Mouse (Mus musculus): ENCODE results near the gene St6galnac3. TPM values are rescaled to one million over a fixed set of nuclear protein-coding genes. Genes with fewer than 3 reads are reported as not detected.

St6galnac3 gene
- total RNA-seq, 2 experiments from 2014 or later, result 10.5 to 10.6 TPM

DNA sequence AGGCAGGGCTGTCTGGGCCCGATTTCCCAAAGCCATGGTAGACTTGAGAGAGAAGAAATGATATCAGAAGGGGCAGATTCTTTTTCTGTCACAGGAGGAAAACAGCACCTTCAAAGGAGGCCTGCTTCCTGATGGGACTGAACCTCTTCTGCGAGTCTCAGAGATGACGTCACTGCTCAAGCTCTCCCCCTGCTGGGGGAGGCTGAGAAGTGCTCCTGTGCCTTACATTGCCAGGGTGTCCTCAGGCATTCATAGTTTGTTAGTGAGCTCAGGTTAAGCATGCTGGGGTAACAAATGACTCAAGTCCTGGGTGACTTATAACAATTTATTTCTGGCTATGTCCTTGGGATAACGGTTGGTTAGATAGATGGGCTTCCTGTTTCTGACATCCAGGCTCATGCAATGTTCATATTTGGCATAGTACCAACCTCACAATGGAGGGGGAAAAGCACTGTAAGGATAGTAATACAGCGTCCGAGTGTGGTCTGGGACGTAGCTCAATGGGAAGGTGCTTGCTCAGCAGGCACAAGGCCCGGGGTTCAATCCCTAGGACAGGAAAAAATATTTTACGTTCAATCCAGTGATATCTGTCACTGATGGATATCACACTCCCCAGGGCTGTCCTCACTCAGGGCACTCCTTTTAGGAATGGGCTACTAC is 474.2 kb downstream of the St6galnac3 start:
- peak; percentile 59 to 65 for DNase-seq (ENCODE audit: low spot score in 2 of 2)

DNA sequence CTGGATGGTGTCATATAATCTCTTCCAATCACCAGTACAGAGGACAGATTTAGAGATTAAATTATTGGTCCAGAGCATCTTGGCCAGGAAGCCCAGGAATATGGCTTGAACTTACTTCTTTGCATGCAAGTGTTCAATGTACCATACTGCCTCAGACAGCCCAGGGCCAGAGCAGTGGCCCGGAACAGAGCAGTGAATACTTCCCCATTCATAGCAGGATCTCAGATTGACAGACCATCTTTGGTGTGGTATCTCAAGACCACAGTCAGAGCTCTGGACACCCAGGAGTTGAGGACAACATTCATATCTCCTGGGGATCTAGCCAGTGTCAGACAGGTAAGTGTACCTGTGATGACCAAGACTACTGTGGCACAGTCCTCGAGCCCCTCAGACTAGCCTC is 476.1 kb downstream of the St6galnac3 start:
- no peak for DNase-seq (ENCODE audit: low spot score in 2 of 2)

DNA sequence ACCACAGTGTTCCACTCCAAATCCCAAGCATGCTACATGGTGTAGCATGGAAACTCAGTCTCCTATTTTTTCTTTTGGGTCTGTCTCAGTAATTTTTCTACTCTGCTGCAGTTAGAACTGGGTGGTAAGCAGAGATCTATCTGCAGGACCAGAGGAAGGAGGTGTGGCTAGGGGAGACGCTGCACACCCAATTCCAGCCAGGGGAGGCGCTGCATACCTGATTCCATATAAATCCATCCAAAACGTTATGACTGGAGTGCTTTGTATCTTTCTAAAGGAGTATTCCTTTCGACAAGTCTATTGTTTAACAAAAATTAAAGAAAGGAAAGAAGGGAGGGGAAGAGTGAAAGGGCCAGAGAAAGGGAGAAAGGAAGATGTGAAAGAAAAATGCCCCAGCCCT is 476.9 kb downstream of the St6galnac3 start:
- DNase-seq (ENCODE audit: low spot score in 2 of 2), result no peak

- no peak for DNase-seq (ENCODE audit: low spot score in 2 of 2)
These were observed 482.4 kb downstream of the St6galnac3 start for GRCm38 (mm10) chr3:153242524-153242923.

- DNase-seq (ENCODE audit: low spot score in 2 of 2), result no peak
These were observed 483.8 kb downstream of the St6galnac3 start for GRCm38 (mm10) chr3:153241134-153241533.

DNA sequence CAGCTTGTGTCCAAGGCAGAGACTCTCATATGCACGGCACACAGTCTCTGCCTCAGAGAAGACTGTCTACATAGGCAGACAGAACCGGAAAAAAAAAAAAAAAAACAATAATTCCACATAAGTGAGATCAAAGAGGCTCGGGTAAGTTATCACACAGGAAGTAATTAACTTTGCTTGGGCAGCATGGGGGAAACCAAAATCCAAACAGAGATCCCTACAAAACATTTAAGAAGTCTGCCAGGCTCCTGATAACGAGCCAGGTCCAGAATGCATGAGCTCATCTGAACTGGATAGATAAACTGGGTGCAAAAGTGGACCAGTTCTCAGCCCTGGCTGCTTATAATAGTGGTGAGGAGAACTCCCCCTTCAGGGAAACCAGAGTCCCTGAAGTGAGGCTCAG is 484.6 kb downstream of the St6galnac3 start:
- no peak for DNase-seq (ENCODE audit: low spot score in 2 of 2)

GRCm38 (mm10) chr3:153238381-153238780 is 486.6 kb downstream of the St6galnac3 start:
- no peak for DNase-seq (ENCODE audit: low spot score in 2 of 2)

- DNase-seq (ENCODE audit: low spot score in 2 of 2), result no peak
These were observed 488.7 kb downstream of the St6galnac3 start for GRCm38 (mm10) chr3:153236262-153236661.

GRCm38 (mm10) chr3:153222611-153223402 is 502.2 kb downstream of the St6galnac3 start:
- no peak for DNase-seq (ENCODE audit: low spot score in 2 of 2)

DNA sequence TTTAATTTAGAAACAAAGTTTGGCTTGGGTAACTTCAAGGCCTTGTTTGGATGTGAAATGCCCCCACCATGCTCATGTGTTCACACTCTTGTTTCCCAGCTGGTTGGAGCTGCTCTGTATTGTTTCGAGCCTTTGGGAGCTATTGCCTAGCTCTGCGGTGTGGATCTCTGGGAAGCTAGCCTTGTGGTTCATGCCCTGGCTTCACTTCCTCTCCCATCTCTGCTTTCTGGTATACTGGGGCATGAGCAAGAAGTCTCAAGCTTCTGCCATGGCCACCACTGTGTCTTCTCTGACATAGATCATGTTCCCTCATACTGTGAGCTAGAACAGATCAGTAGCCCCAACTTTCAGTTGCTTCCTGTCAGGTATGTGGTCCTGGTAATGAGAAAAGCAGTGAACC is 505.6 kb downstream of the St6galnac3 start:
- DNase-seq (ENCODE audit: low spot score in 2 of 2), result no peak

DNA sequence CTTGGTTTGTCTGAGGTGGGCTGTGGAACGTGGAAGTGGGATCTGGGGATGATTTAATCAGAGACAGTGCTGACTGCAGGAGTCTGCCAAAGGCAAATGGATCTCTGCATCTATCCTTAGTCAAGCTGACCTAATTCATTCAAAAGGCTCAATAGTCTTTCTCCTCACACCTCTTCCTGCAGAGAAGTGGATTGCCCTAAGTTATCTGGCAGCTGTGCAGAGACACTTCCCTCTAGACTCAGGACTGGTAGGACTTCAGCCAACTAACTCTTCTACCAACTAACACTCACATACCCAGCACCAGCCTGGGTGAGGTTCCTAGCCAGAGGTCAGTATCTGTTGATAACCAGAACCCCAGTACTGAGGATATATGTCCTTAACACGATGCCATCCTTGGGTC is 516.8 kb downstream of the St6galnac3 start:
- no peak for DNase-seq (ENCODE audit: low spot score in 2 of 2)

- no peak for DNase-seq (ENCODE audit: low spot score in 2 of 2)
These were observed 520.9 kb downstream of the St6galnac3 start for GRCm38 (mm10) chr3:153204046-153204445.

GRCm38 (mm10) chr3:153201835-153202234 is 523.1 kb downstream of the St6galnac3 start:
- DNase-seq (ENCODE audit: low spot score in 2 of 2), result no peak

- DNase-seq (ENCODE audit: low spot score in 2 of 2), result no peak
These were observed 524.2 kb downstream of the St6galnac3 start for GRCm38 (mm10) chr3:153200801-153201200.

DNA sequence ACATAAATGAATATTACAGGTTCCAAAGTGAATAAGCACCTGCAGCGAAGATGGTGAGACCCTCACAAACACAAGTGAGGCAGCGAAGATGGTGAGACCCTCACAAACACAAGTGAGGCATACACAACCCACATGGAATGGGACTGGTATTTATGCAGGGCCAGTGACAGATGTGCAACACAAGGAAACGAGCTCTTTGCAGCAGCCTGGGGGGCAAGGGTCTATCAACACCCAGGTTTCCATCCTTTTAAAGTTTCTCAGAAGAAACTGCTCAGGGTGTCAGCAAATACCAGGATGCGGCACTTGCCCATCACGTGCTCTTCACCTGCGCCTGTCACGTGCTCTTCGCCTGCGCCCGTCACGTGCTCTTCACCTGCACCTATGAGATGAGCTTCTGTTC is 524.9 kb downstream of the St6galnac3 start:
- no peak for DNase-seq (ENCODE audit: low spot score in 2 of 2)

DNA sequence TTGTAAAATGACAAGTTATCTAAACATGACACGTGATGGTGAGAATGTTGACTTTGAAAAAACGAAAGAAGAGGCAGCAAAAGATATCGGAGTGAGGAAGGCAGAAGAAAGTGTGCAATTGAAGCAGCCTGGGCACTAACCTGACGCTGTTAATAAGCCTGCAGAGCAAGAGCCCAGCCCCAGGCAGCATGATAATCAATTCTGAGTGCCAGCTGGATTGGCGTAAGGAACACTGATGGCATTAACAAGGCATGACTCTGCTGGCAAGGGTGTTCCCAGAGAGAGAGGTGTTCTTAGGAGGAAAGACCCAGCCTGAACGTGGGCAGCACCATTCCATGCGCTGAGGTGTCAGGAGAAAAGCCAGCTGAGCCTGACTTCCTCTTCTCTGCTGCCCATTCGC is 525.7 kb downstream of the St6galnac3 start:
- no peak for DNase-seq (ENCODE audit: low spot score in 2 of 2)

GRCm38 (mm10) chr3:153198514-153198913 is 526.5 kb downstream of the St6galnac3 start:
- no peak for DNase-seq (ENCODE audit: low spot score in 2 of 2)

DNA sequence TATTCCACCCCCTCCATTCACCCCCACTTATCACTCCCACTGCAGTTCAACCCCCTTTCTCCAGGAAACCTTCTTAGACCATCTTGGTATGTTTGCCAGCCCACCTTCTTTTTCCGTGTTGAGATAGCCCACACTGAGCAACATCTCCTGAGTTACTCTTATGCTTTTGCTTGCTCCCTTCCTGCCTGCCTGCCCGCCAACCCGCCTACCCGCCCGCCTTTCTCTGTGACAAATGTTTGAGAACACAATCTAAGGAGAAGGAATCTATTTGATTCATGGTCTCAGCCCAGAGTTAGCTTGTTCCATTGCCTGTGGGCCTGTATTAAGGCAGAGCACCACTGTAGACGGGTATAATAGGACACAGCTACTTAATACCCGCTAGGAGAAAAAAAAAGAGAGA is 531.9 kb downstream of the St6galnac3 start:
- DNase-seq (ENCODE audit: low spot score in 2 of 2), result no peak

DNA sequence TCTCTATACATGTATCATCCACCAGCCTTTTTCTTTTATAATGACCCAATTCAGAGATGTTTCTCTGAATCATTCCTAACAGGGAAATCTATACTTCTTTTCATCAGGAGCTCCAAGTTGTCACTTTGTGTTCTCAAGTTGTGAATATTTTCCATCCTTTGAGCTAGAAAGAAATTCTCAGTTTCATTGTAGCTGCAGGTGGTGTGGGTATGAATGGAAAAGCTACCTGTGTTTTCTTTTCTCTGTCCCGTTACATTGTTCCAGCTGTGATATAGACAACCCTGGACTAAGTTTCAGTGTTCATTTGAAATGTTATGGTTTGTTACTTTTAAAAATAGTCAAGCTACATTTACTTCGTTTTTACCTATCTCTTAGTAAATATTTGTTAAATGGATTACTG is 534.2 kb downstream of the St6galnac3 start:
- DNase-seq (ENCODE audit: low spot score in 2 of 2), result no peak

DNA sequence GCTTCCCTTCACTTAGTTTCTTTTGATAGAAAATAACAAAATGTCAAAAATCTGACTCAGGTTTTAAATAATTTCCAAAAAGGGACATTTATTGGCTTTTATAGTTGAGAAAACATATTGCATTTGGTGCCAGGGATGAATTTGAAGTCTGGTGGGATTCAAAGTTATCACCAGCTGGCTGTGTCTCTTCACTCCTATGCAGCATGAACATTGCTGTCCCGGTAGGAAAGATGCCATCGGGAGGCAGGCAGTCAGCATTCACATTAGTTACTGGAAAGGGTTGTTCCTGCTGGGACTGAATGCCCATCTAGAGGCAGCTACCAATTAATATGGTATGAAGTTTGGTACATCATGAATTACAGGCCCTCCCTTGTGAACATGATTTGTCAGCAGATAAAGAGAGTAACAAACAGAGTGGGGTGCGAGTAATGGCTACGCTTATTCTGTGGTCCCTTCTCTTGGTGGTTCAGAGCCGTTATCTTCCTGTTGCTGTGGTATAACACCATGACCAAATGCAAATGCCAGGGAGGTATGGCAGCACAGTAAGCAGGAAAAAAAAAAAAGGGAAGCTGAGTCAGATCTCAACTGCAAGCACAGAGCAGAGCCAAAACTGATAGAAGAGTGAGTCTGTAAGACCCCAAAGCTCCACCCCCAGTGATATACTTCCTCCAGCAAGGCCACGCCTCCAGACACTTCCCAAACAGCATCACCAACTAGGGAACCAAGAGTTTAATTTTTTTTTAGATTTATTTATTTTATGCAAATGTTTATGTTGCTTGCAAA is 535.1 kb downstream of the St6galnac3 start:
- DNase-seq (ENCODE audit: low spot score in 2 of 2), result no peak

GRCm38 (mm10) chr3:153188224-153188623 is 536.8 kb downstream of the St6galnac3 start:
- DNase-seq (ENCODE audit: low spot score in 2 of 2), result no peak

DNA sequence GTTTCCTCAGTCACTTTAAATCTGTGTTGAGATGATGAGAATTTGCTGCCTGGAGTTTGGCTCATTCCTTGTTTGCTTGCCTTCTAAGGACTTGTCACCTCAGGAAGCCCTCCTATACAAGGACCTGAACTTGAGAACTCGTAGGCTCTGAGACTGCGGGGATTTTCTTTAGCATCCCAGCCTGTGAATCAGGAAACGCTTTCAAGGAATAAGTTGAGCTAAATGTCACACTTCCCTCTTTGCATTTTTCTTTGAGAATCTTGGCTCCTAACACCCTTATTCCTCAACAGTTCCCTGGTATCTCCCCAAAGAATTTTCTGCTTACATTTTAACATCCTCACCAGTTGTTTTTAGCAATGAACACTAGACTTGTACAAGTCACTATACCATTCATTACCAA is 539.9 kb downstream of the St6galnac3 start:
- no peak for DNase-seq (ENCODE audit: low spot score in 2 of 2)

Data from gastrocnemius, postnatal 4 days (tissue).